Mouse (Mus musculus): ENCODE measurements around the gene Mxi1. TPM values are rescaled to one million over a fixed set of nuclear protein-coding genes. Genes with fewer than 3 reads are reported as not detected.

The Mxi1 gene
- total and polyA plus RNA-seq, 3 experiments, result 29.0 to 60.9 TPM; not detected in 1

- TF ChIP-seq RCOR1 (IDR thresholded peaks at IDR 0.05; ENCODE audit: low read depth, low read length), result no peak
- no peak for TF ChIP-seq BHLHE40 (IDR thresholded peaks at IDR 0.05; ENCODE audit: borderline replicate concordance, low read depth, low read length)
- no peak for TF ChIP-seq ZKSCAN1 (IDR thresholded peaks at IDR 0.05; ENCODE audit: low read depth, low read length)
- no peak for TF ChIP-seq E2F4 (IDR thresholded peaks at IDR 0.05; ENCODE audit: borderline replicate concordance, low read depth, low read length)
- peak; percentile 45; the same call in 1 of the 2 replicates for TF ChIP-seq SIN3A (IDR thresholded peaks at IDR 0.05; ENCODE audit: low read length)
- no peak; the same call in none of the 2 replicates for TF ChIP-seq TCF12 (IDR thresholded peaks at IDR 0.05; ENCODE audit: low read depth, low read length)
- TF ChIP-seq TBP (IDR thresholded peaks at IDR 0.05; ENCODE audit: low read depth, low read length), result 0 out of 2 replicates have a peak, but pooled peaks have one; percentile 4
- no peak for TF ChIP-seq ZNF384 (IDR thresholded peaks at IDR 0.05; ENCODE audit: low read depth, low read length)
- TF ChIP-seq KAT2A (conservative IDR thresholded peaks at IDR 0.05; ENCODE audit: low read depth, low read length), result no peak
- no peak for TF ChIP-seq TAL1 (IDR thresholded peaks at IDR 0.05; ENCODE audit: low read length)
- 0 out of 2 replicates have a peak, but pooled peaks have one; percentile 69 for TF ChIP-seq UBTF (IDR thresholded peaks at IDR 0.05; ENCODE audit: borderline replicate concordance, insufficient read depth, low read depth, low read length)
- TF ChIP-seq POLR2AphosphoS5 (IDR thresholded peaks at IDR 0.05; ENCODE audit: borderline replicate concordance, low read depth, low read length), result no peak
- TF ChIP-seq MEF2A (IDR thresholded peaks at IDR 0.05; ENCODE audit: extremely low read depth, insufficient replicate concordance, low read depth, low read length, poor library complexity, severe bottlenecking), result no peak
- no peak for TF ChIP-seq CTCF (IDR thresholded peaks at IDR 0.05 in 2 of 3, conservative IDR thresholded peaks at IDR 0.05 in 1 of 3; ENCODE audit: control insufficient read depth in 1 of 3, insufficient read depth in 1 of 3, low read depth in 2 of 3, low read length in 3 of 3, poor library complexity in 1 of 3, severe bottlenecking in 1 of 3)
These were observed 2.1 kb downstream of the Mxi1 start (continued) for GRCm38 (mm10) chr19:53312336-53312871.

- Histone ChIP-seq H3K4me1 (ENCODE audit: control insufficient read depth in 1 of 2, insufficient read depth in 2 of 2, low read length in 2 of 2) (peaks cover 0 to 4% of the 10 kb centered on the region in 2 experiments; a peak in 2 of 4 replicates), H3K4me3 (ENCODE audit: control insufficient read depth in 1 of 2, insufficient read depth in 1 of 2, low read depth in 2 of 2, low read length in 2 of 2) (peak overlapping the region; percentile 85 to 87), H3K79me2 (ENCODE audit: control insufficient read depth, insufficient read depth, low read length, poor library complexity) (peaks cover 15% of the 10 kb centered on the region), H3K9me3 (replicated peaks; ENCODE audit: insufficient read depth, low read length) (no peaks in the 10 kb centered on the region), H3K27ac (ENCODE audit: control insufficient read depth, low read depth, low read length) (peak overlapping the region; percentile 65), H3K27me3 (ENCODE audit: control insufficient read depth in 1 of 2, insufficient read depth in 2 of 2, low read length in 2 of 2) (no peaks in the 10 kb centered on the region), H3K9ac (ENCODE audit: control insufficient read depth, low read depth, low read length, poor library complexity, severe bottlenecking) (peak overlapping the region; percentile 81), H3K36me3 (ENCODE audit: control insufficient read depth in 1 of 2, insufficient read depth in 2 of 2, low read length in 2 of 2) (peaks cover 0 to 7% of the 10 kb centered on the region in 2 experiments; a peak in 1 of 4 replicates)
- peak; percentile 91 for DNase-seq (ENCODE audit: low read depth, low spot score)
- TF ChIP-seq POLR2A (IDR thresholded peaks at IDR 0.05; ENCODE audit: control insufficient read depth in 1 of 2, insufficient read depth in 1 of 2, low read depth in 1 of 2, low read length in 2 of 2, poor library complexity in 1 of 2) (peak; percentile 40 to 43; a peak in 1 of 4 replicates), GABPA (IDR thresholded peaks at IDR 0.05; ENCODE audit: low read depth, low read length) (no peak), HCFC1 (IDR thresholded peaks at IDR 0.05; ENCODE audit: low read depth, low read length) (0 out of 2 replicates have a peak, but pooled peaks have one; percentile 10), MAZ (IDR thresholded peaks at IDR 0.05; ENCODE audit: low read depth, low read length) (peak; percentile 23), ZMIZ1 (IDR thresholded peaks at IDR 0.05; ENCODE audit: low read depth, low read length) (0 out of 2 replicates have a peak, but pooled peaks have one; percentile 17), POLR2AphosphoS2 (IDR thresholded peaks at IDR 0.05; ENCODE audit: low read length) (no peak), MEF2A (IDR thresholded peaks at IDR 0.05; ENCODE audit: extremely low read depth, insufficient replicate concordance, low read depth, low read length, poor library complexity, severe bottlenecking) (peak; percentile 82; the same call in 1 of the 2 replicates), ETS1 (IDR thresholded peaks at IDR 0.05; ENCODE audit: low read depth, low read length) (peak; percentile 85), CHD2 (IDR thresholded peaks at IDR 0.05; ENCODE audit: low read length) (peak; percentile 76)
These were observed 2.8 kb downstream of the Mxi1 start for GRCm38 (mm10) chr19:53312951-53313683.
